Mouse (Mus musculus) cerebral cortex, adult 2 months (tissue): Measurements from ENCODE around the gene Ap2b1.

Experiments used
- WGBS: fragments of 180-500 bp; shearing (Covaris S2); methylation state at CpG from one replicate; pipeline ENCODE4 v1.1.7; 2018; 5-methylcytosine and 5-hydroxymethylcytosine counted together

Gene Ap2b1

GRCm38 (mm10) chr11:83301431-83301831 lies 2.6 kb downstream of the Ap2b1 start:
- 66% methylated on average over 2 of the region's 2 CpGs for WGBS

DNA sequence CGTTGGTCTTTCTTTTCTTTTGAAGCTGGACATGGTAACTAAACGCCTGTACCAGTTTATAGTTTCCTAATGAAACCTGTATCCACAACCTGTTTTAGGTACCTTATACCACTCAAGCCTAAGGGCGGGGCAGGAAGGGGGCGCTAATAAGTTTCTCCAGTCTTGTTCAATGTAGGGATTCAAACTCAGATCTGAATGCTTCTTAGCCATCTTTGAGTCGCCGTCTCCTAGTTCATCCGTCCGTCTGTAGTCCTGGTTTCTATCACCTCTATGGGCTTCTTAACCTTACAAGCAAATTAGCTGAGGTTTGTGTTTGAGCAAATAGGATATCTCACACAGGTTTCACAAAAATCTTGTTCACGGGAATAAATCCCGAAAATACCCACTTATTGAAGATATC lies 3.3 kb downstream of the Ap2b1 start:
- 8% methylated on average over 10 of the region's 10 CpGs for WGBS

- under 1% methylated on average over 51 of the region's 51 CpGs for WGBS
Observed at GRCm38 (mm10) chr11:83302526-83303251, 3.9 kb downstream of the Ap2b1 start, which contains the start of gene Pex12. Gene Pex12, minus strand, starts transcription at chr11:83302586.

- WGBS, result 35% methylated on average over 5 of the region's 5 CpGs
Observed at GRCm38 (mm10) chr11:83303751-83304150, 4.9 kb downstream of the Ap2b1 start.

GRCm38 (mm10) chr11:83304485-83304884 lies 5.7 kb downstream of the Ap2b1 start:
- WGBS, result 70% methylated on average over 2 of the region's 2 CpGs

DNA sequence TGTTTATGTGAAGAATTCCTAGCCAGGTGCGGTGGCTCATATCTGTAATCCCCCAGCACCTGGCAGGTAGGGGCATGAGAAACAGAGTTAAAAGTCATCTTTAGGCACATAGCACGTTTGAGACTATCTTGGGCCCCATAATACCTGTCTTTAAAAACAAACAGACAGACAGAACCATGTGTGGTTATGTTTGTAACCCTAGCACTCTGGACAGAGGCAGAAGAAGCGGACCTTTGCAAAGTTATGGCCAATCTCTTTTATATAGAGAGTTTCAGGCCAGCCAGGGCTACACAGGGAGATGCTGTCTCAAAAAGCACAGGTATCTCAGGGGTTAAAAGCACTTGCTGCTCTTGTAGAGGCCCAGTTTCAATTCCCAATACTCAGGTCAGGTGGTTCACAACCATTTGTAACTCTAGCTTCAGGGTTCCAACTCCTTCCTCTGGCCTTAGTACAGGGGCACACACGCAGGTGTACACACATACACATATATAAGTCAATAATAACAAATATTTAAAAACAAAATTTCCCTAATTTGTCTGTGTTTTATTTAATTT lies 8.0 kb downstream of the Ap2b1 start:
- 81% methylated on average over 4 of the region's 4 CpGs for WGBS

- 17% methylated on average over 5 of the region's 5 CpGs for WGBS
Observed at GRCm38 (mm10) chr11:83312471-83312870, 13.6 kb downstream of the Ap2b1 start.

DNA sequence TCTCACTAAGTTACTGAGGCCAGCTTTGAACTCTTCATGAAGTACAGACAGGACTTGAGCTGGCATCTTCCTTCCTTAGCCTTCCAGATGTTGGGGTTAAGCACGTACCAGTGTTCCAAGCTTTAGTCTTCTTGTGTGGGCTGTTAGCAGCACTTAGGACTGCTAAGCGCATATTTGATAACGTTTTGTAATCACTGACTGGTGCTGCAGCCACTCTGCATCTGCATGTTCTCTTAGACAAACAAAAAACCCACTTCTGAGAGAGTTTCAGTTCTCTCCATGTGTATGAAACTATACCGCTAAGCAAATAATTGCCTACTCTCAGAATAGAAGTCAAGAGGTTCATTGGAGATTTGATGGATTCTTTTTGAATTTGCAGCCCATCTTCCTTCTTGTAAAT lies 20.2 kb downstream of the Ap2b1 start:
- 61% methylated on average over 4 of the region's 4 CpGs for WGBS

GRCm38 (mm10) chr11:83326692-83327091 lies 27.9 kb downstream of the Ap2b1 start:
- 72% methylated on average over 3 of the region's 3 CpGs for whole genome bisulfite sequencing

DNA sequence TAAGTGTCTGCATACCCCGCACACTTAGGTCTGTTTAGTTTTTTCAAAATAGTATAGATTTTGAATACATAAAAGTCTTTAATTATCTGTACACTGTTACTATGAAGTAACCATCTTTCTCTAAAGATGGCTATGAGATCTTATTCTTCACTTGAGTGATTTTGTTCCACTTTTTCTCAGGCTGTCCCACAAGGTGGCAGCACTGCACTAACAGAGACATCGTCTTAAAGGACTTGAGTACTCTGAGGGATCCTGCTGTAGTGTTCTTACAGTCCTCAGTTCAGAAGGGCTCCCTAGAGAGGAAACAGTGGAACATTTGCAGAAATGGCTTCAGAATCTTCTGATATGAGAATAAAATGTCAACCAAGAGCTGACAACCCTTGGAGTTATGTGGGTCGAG lies 28.6 kb downstream of the Ap2b1 start:
- 54% methylated on average over 3 of the region's 3 CpGs for WGBS

GRCm38 (mm10) chr11:83335826-83336225 lies 37.0 kb downstream of the Ap2b1 start:
- 48% methylated on average over 7 of the region's 7 CpGs for WGBS

DNA sequence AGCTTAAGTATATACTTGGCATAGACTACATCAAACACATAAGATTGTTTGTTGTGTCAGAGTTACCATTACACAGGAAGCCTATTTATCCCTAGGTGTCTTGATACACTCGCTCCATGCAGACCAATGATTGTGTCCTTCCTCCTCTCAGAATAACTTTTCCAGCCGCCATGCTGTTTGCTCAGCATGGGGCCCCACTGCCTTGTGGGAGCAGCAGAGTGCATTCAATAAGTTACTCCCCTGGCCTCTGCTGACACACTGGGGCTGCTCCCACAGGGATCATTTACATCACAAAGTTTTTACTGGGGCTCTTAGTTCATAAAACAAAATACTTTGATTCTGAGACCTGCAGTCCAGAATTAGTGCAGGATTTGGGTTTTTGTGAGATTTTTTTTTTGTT lies 40.9 kb downstream of the Ap2b1 start:
- WGBS, result 59% methylated on average over 2 of the region's 2 CpGs

DNA sequence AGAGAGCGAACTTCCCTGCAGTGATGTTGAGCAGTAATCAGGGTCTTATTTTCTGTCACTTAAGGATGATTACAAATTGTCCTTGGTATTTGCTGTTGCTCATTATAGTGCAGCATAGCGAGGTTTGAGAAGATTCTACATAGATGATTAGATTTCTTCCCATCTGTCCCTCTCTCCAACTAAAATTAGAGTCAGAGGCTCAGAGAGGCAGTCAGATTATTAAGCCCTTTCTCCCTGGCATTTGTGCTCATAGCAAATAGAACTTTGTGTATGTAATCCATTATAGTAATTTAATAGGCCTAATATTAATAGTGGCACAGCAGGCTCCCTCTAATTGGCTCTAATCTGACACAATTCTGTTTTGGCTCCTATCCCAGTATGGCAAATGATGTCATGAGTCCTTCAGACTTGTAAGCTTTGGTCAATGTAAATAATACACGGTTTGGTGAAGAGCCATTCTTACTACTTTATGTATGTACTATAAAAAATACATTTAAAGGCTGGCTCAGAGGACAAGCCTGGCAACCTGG lies 43.0 kb downstream of the Ap2b1 start:
- 37% methylated on average over 3 of the region's 3 CpGs for WGBS

DNA sequence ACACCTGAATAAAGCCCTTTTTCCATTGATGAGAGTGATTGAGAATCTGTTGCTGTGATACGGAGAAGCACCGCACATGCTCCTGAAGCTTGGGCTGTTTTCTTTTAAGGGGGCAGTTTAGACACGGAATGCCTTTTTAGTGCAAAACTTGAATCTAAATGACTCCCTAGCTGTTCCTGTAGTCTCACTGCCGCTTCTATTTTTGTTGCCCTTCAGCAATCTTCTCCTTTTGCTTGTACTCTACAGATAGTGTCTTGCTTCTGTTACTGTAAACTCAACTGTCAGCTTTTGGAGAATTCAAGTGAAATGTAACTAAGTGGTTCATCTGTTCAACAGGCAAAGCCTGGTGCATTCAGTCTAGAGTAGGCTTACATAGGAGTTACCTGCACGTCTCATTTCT lies 56.6 kb downstream of the Ap2b1 start:
- 36% methylated on average over 5 of the region's 5 CpGs for WGBS

DNA sequence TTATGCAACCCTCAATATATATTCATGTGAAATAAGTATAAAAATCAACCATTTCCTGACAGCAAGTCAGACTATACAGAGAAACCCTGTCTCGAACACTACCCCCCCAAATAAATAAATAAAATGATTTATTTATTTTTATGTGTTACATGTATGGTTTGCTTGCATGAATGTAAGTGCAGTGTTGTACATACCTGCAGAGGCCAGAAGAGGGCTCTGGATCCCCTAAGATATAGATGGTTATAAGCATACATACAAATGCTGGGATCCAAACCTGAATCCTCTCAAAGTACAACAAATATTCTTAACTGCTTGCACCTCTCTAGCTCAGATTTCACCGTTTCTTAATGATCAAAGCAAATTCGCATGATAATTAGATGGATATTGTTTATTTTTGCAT lies 58.6 kb downstream of the Ap2b1 start:
- 60% methylated on average over 3 of the region's 3 CpGs for WGBS

GRCm38 (mm10) chr11:83364656-83365055 lies 65.8 kb downstream of the Ap2b1 start:
- whole genome bisulfite sequencing, result 84% methylated on average over 6 of the region's 6 CpGs

- WGBS, result 30% methylated on average over 4 of the region's 4 CpGs
Observed at GRCm38 (mm10) chr11:83371267-83371666, 72.4 kb downstream of the Ap2b1 start.

DNA sequence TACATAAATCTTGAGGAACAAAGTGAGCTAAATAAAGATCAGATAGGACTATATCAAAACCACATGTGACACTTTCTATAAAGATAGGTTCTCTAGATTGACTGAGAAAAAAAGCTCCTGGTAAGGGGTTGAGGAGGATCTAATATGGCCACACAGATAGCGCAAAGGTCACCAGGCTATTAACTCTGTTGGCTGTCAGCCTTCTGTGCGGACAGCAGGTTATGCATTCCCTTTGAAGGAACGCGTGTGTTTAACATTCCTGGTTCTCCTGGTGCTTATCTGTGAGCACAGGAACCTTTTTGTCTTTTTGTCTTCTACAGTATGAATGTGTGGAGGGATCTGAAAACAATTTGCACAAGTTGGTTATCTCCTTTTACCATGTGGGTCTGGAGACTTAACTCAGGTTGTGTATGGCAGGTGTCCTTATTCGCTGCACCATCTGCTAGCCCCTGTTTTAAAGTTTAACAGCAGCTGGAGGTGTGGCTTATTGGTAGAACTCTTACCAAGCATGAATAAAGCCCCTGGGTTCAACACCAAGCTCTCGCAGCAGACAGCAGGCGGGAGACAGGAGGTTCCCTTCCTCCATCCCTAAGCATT lies 81.0 kb downstream of the Ap2b1 start:
- WGBS, result 83% methylated on average over 7 of the region's 7 CpGs

- WGBS, result 54% methylated on average over 9 of the region's 9 CpGs
Observed at GRCm38 (mm10) chr11:83382876-83383531, 84.2 kb downstream of the Ap2b1 start.

GRCm38 (mm10) chr11:83383532-83383887 lies 84.7 kb downstream of the Ap2b1 start:
- whole genome bisulfite sequencing, result 71% methylated on average over 1 of the region's 1 CpGs

- WGBS, result 57% methylated on average over 4 of the region's 4 CpGs
Observed at GRCm38 (mm10) chr11:83393062-83393461, 94.2 kb downstream of the Ap2b1 start.

- 31% methylated on average over 6 of the region's 6 CpGs for WGBS
Observed at GRCm38 (mm10) chr11:83394802-83395439, 96.1 kb downstream of the Ap2b1 start.
